Mouse (Mus musculus) myocyte (in vitro differentiated cells): Measurements from ENCODE around the gene Gatad1.

Source experiments
- CEBPB ChIP-seq: IDR thresholded peaks from 2 replicates; pipeline ENCODE4 v1.6.1; 2011; ENCODE audit warnings: mild to moderate bottlenecking, moderate library complexity; ENCODE audit not compliant: poor library complexity, insufficient read depth, severe bottlenecking
- E2F4 ChIP-seq: IDR thresholded peaks from one replicate; pipeline ENCODE4 v1.6.1; 2011; ENCODE audit warnings: mild to moderate bottlenecking, control low read depth, moderate library complexity; ENCODE audit not compliant: insufficient read depth
- MAX ChIP-seq: IDR thresholded peaks from one replicate; pipeline ENCODE4 v1.6.1; 2011; ENCODE audit warnings: low read depth, mild to moderate bottlenecking, control low read depth
- MYOD1 ChIP-seq, 3 experiments: IDR thresholded peaks; one replicate each; pipeline ENCODE4 v1.6.1; 2011; ENCODE audit warnings: control low read depth in 2 of 3, low read depth in 2 of 3, mild to moderate bottlenecking in 2 of 3, moderate library complexity in 1 of 3; ENCODE audit not compliant: insufficient read length in 2 of 3, control insufficient read depth in 1 of 3
- MYOG ChIP-seq, 3 experiments: IDR thresholded peaks; one replicate each; pipeline ENCODE4 v1.6.1; 2011; ENCODE audit warnings: control low read depth in 2 of 3, low read depth in 2 of 3, mild to moderate bottlenecking in 2 of 3; ENCODE audit not compliant: insufficient read length in 2 of 3, control insufficient read depth in 1 of 3, insufficient read depth in 1 of 3
- POLR2A ChIP-seq: IDR thresholded peaks from one replicate; pipeline ENCODE4 v1.6.1; 2011; ENCODE audit warnings: low read depth, mild to moderate bottlenecking, control low read depth, moderate library complexity; ENCODE audit not compliant: insufficient read length
- POLR2AphosphoS2 ChIP-seq: IDR thresholded peaks from one replicate; pipeline ENCODE4 v1.6.1; 2011; ENCODE audit warnings: low read depth, control low read depth; ENCODE audit not compliant: insufficient read length
- REST ChIP-seq: IDR thresholded peaks from one replicate; pipeline ENCODE4 v1.6.1; 2011; ENCODE audit warnings: mild to moderate bottlenecking, control low read depth, moderate library complexity; ENCODE audit not compliant: insufficient read depth, insufficient read length
- SRF ChIP-seq: IDR thresholded peaks from one replicate; pipeline ENCODE4 v1.6.1; 2011; ENCODE audit warnings: low read depth; ENCODE audit not compliant: control insufficient read depth, insufficient read length
- TCF12 ChIP-seq: IDR thresholded peaks from one replicate; pipeline ENCODE4 v1.6.1; 2011; ENCODE audit warnings: mild to moderate bottlenecking, control low read depth; ENCODE audit not compliant: poor library complexity, insufficient read depth, severe bottlenecking
- TCF3 ChIP-seq: IDR thresholded peaks from one replicate; pipeline ENCODE4 v1.6.1; 2011; ENCODE audit warnings: low read depth, control low read depth; ENCODE audit not compliant: insufficient read length
- USF1 ChIP-seq: IDR thresholded peaks from one replicate; pipeline ENCODE4 v1.6.1; 2011; ENCODE audit warnings: low read depth, mild to moderate bottlenecking, control low read depth, moderate library complexity

DNA sequence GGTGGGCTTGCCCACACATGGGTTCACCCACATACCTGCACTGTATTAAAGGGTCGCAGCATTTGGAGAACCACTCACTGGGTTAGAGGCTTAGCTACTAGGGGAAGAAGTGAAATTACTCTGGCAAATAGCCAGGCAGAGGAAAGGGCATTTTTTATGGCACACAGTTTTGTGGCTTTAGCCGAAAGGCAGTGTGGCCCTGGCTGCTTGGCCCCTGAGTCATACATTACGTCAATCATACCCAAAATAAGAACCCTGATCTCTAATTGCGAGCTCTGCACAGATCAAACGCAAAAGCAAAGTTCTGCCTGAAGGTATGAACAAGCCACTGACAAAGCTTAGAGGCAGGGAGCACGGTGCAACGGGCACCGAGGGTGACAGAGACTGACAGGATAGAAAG, 31.3 kb upstream of the Gatad1 start:
- TF ChIP-seq CEBPB (no peak), USF1 (no peak), MYOG (IDR thresholded peaks at IDR 0.05; ENCODE audit: control insufficient read depth in 1 of 3, insufficient read depth in 1 of 3, insufficient read length in 2 of 3, low read depth in 2 of 3) (no peak), MYOD1 (IDR thresholded peaks at IDR 0.05; ENCODE audit: control insufficient read depth in 1 of 3, insufficient read length in 2 of 3, low read depth in 2 of 3) (no peak), POLR2A (no peak), SRF (no peak), TCF12 (no peak), TCF3 (no peak), MAX (no peak), POLR2AphosphoS2 (no peak), E2F4 (no peak), REST (no peak)
